Mouse (Mus musculus) limb, embryonic 12.5 days (tissue): Measurements from ENCODE around the gene Tcf7l1. TPM values are rescaled to one million over a fixed set of nuclear protein-coding genes. Genes with fewer than 3 reads are reported as not detected.

Experiments used
- ATAC-seq: fragments of 200-750 bp; cut with Nextera tagmentation; 2 replicates; pipeline ENCODE4 v1.8.0; 2017; ENCODE audit warnings: low read depth, moderate TSS enrichment; ENCODE audit not compliant: insufficient number of reproducible peaks, insufficient read depth, low FRiP score, low TSS enrichment
- H3K27ac ChIP-seq: fragments of 300-500 bp; sonication (generic); 2 replicates; pipeline ENCODE4 v1.5.1; 2016; ENCODE audit warnings: mild to moderate bottlenecking, moderate library complexity
- H3K27me3 ChIP-seq: fragments of 300-500 bp; sonication (generic); 2 replicates; pipeline ENCODE4 v1.6.1; 2016; ENCODE audit warnings: mild to moderate bottlenecking, moderate library complexity
- H3K36me3 ChIP-seq: fragments of 300-500 bp; sonication (generic); 2 replicates; pipeline ENCODE4 v1.6.1; 2016; ENCODE audit warnings: mild to moderate bottlenecking, moderate library complexity
- H3K4me1 ChIP-seq: fragments of 300-500 bp; sonication (generic); replicated peaks from 2 replicates; pipeline ENCODE4 v1.6.1; 2016
- H3K4me2 ChIP-seq: fragments of 300-500 bp; sonication (generic); 2 replicates; pipeline ENCODE4 v1.6.1; 2016; ENCODE audit warnings: mild to moderate bottlenecking, moderate library complexity
- H3K4me3 ChIP-seq: fragments of 300-500 bp; sonication (generic); replicated peaks from 2 replicates; pipeline ENCODE4 v1.5.1; 2016; ENCODE audit warnings: mild to moderate bottlenecking
- H3K9ac ChIP-seq: fragments of 300-500 bp; sonication (generic); replicated peaks from 2 replicates; pipeline ENCODE4 v1.6.1; 2016; ENCODE audit warnings: mild to moderate bottlenecking, moderate library complexity
- H3K9me3 ChIP-seq: fragments of 300-500 bp; sonication (generic); 2 replicates; pipeline ENCODE4 v1.6.1; 2016; ENCODE audit warnings: mild to moderate bottlenecking, moderate library complexity
- WGBS: fragments of 180-500 bp; shearing (Covaris S2); methylation state at CpG from one replicate; pipeline ENCODE4 v1.1.7; 2016; 5-methylcytosine and 5-hydroxymethylcytosine counted together
- polyA plus RNA-seq: library from polyadenylated mRNA; unstranded; fragments of >200 nt; fragmentation: Nextera tagmentation; extraction: Ambion mirVana; gene quantifications from 2 replicates; pipeline ENCODE4 v1.2.1, GENCODE M21; 2016

Tcf7l1 gene
- polyA plus RNA-seq, 1 experiment from 2014 or later = 49.3 TPM

DNA sequence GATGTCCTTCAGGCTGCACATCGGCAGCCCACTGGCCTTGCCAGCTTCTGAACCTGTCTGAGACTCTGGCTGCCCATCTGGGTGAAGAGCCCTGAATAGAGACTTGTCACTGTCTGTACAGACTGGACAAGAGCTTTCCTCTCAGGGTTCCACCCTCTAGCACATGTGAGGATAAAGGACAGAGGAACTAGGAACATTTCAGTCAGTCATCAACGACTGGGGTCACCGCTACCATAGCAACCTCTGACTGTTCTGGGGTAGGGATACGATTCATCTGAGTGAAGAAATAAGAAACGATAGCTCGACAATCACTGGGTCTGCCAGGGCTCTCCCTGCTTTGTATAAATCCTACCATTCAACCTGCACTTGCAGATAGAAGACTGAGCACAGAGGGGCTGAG, 61.2 kb downstream of the Tcf7l1 start:
- no peak overlapping the region for H3K27ac ChIP-seq
- WGBS = 65% methylated on average over 6 of the region's 6 CpGs
- H3K9me3 ChIP-seq = peaks cover 2% of the 10 kb centered on the region; the same call in 1 of the 2 replicates
- no peak overlapping the region for H3K9ac ChIP-seq
- H3K4me1 ChIP-seq = peaks cover 86% of the 10 kb centered on the region
- no peaks in the 10 kb centered on the region for H3K27me3 ChIP-seq
- no peak overlapping the region for H3K4me2 ChIP-seq
- H3K4me3 ChIP-seq = no peak overlapping the region
- no peak for ATAC-seq
- peaks cover 3% of the 10 kb centered on the region; the same call in 1 of the 2 replicates for H3K36me3 ChIP-seq

DNA sequence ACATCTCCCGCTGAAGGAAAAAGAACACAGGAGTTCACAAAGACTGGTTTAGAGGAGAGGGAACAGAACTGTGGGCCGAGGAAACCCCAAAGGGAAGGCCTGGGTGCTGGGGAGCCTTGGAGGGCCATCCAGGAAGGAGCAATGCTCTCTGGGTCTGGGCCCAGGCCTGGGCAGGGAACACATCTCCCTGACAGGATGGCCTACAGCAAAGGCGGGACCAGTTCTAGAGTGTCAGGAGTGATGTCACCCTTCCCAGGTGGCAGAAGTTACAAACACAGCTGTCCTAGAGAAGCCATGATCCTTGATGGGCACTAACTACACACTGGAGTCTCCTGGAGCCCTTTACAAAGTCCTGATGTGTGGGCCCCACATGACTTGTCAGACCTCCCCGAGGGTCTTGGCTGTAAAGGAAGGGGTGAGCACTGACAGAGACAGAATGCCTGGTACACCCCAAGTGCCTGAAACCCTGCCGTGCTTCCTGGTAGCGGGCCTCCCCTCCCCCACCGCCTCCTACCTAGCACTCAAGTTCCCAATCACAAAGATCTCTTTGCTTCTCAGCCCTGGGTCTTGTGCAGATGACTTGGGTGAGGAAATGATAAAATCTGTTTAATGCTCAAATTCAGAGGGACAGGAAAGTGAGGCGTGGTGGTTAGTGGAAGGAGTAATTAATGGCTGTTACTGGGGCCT, 64.4 kb downstream of the Tcf7l1 start:
- Histone ChIP-seq H3K4me3 (no peak overlapping the region), H3K9me3 (no peaks in the 10 kb centered on the region), H3K36me3 (no peaks in the 10 kb centered on the region), H3K27ac (peak overlapping the region; percentile 87), H3K9ac (no peak overlapping the region), H3K27me3 (no peaks in the 10 kb centered on the region), H3K4me1 (peaks cover 90% of the 10 kb centered on the region), H3K4me2 (0 out of 2 replicates have a peak overlapping the region, but pooled peaks have one; percentile 3)
- WGBS = 39% methylated on average over 8 of the region's 8 CpGs
- no peak for ATAC-seq

DNA sequence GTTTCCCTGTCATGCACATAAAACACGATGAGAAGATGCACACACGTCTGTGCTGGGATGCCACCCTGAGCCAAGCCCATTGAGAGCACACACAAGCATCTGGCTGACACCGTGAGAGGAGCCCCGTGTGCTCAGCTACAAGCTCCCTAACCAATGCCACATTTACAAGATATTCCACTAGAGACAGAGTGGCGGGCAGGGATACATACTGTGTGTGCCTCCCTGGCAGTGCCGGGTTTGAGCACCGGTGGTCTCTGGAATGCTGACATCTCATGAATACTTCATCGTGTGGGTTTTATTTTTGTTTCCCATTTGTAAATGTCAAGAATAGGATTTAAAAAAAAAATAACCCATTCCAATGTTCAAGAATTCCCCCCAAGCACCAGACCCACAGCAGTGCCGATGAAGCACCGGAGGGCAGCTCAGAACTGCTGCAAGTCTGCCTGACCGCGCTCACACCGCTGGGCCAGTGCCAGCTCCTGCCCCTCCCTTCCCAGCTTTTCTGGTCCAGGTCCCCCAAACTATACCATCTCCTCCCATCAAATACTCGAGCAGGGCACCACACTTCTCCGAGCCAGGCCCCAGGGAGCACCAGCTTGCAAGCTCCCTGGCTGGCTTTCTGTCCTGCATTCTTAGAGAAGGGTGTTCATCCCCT, 65.2 kb downstream of the Tcf7l1 start:
- WGBS = 69% methylated on average over 15 of the region's 15 CpGs
- Histone ChIP-seq H3K9ac (no peak overlapping the region), H3K9me3 (no peaks in the 10 kb centered on the region), H3K4me2 (0 out of 2 replicates have a peak overlapping the region, but pooled peaks have one; percentile 3), H3K4me3 (no peak overlapping the region), H3K27me3 (no peaks in the 10 kb centered on the region), H3K27ac (peak overlapping the region; percentile 87), H3K4me1 (peaks cover 87% of the 10 kb centered on the region), H3K36me3 (no peaks in the 10 kb centered on the region)
- no peak for ATAC-seq

DNA sequence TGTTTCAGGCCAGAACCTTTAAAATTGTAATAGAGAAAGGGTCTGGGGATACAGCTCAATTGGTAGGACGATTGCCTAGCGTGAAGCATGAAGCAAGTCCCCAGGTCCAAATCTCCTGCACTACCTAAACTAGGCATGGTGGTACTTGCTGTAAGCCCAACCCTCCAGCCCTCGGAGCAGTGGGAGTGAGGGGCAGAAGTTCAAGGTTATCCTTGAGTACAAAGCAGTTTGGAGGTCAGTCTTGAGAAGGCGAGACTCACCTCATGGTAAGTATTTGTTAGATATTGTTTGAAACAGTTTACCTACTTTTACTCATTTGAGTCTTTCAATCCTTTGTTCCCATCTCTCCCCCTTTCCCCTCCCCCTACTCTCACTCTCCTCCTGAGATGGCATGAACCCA, 65.9 kb downstream of the Tcf7l1 start:
- 72% methylated on average over 4 of the region's 4 CpGs for WGBS
- H3K27ac ChIP-seq = peak overlapping the region; percentile 87
- H3K4me2 ChIP-seq = no peak overlapping the region
- H3K36me3 ChIP-seq = 0 out of 2 replicates have a peak, but pooled peaks cover 3% of the 10 kb centered on the region
- ATAC-seq = no peak
- H3K9ac ChIP-seq = no peak overlapping the region
- peaks cover 83% of the 10 kb centered on the region for H3K4me1 ChIP-seq
- H3K9me3 ChIP-seq = no peaks in the 10 kb centered on the region
- no peak overlapping the region for H3K4me3 ChIP-seq
- no peaks in the 10 kb centered on the region for H3K27me3 ChIP-seq

DNA sequence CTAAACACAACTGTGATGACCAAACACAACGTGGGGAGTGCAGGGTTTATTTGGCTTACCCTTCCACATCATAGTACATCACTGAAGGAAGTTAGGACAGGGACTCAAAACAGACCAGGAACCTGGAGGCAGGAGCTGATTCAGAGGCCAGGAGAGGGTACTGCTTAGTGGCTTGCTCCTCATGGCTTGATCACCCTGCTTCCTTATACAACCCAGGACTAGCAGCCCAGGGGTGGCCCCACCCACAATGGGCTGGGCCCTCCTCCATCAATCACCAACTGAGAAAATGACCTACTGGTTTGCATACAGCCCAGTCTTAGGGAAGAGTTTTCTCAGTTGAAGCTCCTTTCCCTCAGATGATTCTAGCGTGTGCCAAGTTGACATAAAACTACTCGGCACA, 68.2 kb downstream of the Tcf7l1 start:
- Histone ChIP-seq H3K27ac (peak overlapping the region; percentile 87), H3K36me3 (peaks cover 21% of the 10 kb centered on the region), H3K9ac (no peak overlapping the region), H3K4me1 (peaks cover 72% of the 10 kb centered on the region), H3K9me3 (peaks cover 5% of the 10 kb centered on the region; the same call in 1 of the 2 replicates), H3K27me3 (no peaks in the 10 kb centered on the region), H3K4me2 (0 out of 2 replicates have a peak overlapping the region, but pooled peaks have one; percentile 4), H3K4me3 (no peak overlapping the region)
- no peak for ATAC-seq
- 89% methylated on average over 3 of the region's 3 CpGs for WGBS

DNA sequence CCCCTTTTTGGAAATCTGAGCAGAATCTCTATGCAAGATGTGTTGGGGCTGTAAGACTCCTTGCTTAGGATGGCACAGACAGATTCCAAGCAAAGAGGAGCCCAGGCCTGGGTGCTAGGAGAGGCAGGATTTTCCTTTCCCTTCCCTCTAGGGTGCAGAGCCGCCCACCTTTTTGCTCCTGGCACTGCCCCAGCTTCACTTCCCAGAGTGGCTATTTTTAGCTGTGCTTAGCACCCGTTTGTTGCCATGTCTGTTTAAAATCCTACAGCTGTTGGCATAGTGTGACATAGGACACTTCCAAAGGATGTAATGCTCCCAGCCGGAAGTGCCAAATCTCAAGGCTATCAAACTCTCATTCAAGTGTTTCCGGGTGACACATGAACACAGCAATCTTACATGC, 74.3 kb downstream of the Tcf7l1 start:
- H3K9me3 ChIP-seq = peaks cover 5% of the 10 kb centered on the region; the same call in 1 of the 2 replicates
- no peaks in the 10 kb centered on the region for H3K27me3 ChIP-seq
- H3K36me3 ChIP-seq = peaks cover 21% of the 10 kb centered on the region
- peaks cover 67% of the 10 kb centered on the region for H3K4me1 ChIP-seq
- no peak overlapping the region for H3K9ac ChIP-seq
- no peak overlapping the region for H3K4me2 ChIP-seq
- ATAC-seq = no peak
- H3K4me3 ChIP-seq = no peak overlapping the region
- WGBS = 39% methylated on average over 4 of the region's 4 CpGs
- peak overlapping the region; percentile 62; the same call in 1 of the 2 replicates for H3K27ac ChIP-seq

DNA sequence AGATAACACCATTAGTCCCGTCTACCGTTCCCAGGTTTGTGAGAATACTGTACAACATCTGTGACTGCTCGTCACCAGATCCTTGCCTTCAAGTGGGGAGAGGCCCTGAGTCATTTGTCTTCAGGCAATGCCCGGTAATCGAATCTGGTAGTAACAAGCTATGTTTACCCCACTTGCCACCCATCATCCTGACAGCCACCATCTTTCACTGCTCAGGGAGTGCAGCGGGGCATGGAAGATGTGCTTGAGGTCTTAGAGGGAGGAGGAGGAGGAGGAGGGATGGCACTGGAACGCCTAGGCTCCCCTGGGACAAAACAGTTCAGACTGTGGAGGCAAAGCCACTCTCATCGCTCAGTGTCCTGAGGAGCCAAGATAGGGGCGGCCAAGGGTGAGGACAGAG, 74.8 kb downstream of the Tcf7l1 start:
- peaks cover 5% of the 10 kb centered on the region; the same call in 1 of the 2 replicates for H3K9me3 ChIP-seq
- ATAC-seq = no peak
- H3K27me3 ChIP-seq = no peaks in the 10 kb centered on the region
- peak overlapping the region; percentile 62; the same call in 1 of the 2 replicates for H3K27ac ChIP-seq
- peaks cover 67% of the 10 kb centered on the region for H3K4me1 ChIP-seq
- no peak overlapping the region for H3K9ac ChIP-seq
- H3K4me3 ChIP-seq = no peak overlapping the region
- H3K36me3 ChIP-seq = peaks cover 21% of the 10 kb centered on the region
- WGBS = 28% methylated on average over 9 of the region's 9 CpGs
- H3K4me2 ChIP-seq = no peak overlapping the region

DNA sequence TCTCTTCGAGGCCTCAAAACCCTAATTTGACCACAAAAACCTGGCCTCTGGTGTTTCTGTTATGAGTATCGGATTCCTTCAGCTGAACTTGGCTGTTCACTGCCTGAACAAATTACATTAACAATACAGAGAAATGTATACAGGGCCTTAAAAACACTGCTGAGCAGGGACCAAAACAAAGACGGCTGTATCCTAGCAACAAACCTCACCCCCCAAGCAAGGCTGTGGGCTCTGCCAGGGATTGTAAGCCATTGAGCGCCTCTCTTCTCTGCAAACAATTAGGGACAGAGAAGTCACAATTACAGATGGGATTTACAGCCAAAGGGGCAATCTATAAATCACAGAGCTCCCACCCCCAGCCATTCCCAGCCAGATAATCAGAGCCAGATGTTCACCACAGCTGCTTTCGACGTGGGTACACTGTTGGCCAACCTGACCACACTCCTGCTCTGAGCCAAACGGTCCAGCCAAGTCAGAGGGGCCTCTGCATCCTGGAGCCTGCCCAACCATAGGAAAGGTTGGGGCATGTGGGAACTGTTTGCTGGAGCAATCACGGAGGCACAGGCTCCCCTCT, 77.5 kb downstream of the Tcf7l1 start:
- H3K4me2 ChIP-seq = peak overlapping the region; percentile 28
- no peaks in the 10 kb centered on the region for H3K27me3 ChIP-seq
- H3K4me1 ChIP-seq = peaks cover 82% of the 10 kb centered on the region
- no peak overlapping the region for H3K4me3 ChIP-seq
- peaks cover 5% of the 10 kb centered on the region; the same call in 1 of the 2 replicates for H3K36me3 ChIP-seq
- peak overlapping the region; percentile 96 for H3K27ac ChIP-seq
- WGBS = 5% methylated on average over 8 of the region's 8 CpGs
- no peak overlapping the region for H3K9ac ChIP-seq
- no peaks in the 10 kb centered on the region for H3K9me3 ChIP-seq
- peak; percentile 94 for ATAC-seq

DNA sequence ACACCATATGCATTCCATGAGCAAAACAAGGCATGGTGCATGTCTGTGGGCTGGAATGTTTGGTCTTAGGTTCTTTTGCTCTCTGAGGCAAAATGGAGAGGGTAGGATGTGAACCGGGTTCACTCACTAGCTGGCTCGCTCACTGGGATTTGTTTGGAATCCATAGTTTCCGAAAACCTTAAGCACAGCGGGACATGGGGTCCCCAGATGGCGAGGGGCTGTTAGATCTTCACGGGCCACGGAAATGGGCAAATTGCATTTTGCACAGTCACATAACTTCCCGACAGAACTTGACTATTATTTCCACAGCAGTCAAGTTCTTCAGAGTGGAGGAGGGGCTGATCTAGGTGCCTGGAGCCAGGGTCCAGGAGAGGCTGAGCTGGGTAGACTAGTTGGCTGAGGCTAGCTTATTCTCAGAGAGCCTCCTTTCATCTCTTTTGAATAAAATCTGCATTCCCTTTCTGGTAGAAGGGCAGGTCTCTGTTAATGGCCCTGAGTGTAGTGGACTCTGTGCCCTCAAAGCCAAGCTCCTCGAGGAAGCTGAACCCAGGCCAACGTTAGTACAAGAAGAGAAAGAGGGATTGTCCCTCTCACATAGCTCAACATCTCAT, 78.1 kb downstream of the Tcf7l1 start:
- H3K9me3 ChIP-seq = no peaks in the 10 kb centered on the region
- H3K36me3 ChIP-seq = no peaks in the 10 kb centered on the region
- no peak overlapping the region for H3K9ac ChIP-seq
- H3K4me2 ChIP-seq = peak overlapping the region; percentile 28
- ATAC-seq = no peak; the same call in none of the 2 replicates
- no peak overlapping the region for H3K4me3 ChIP-seq
- 10% methylated on average over 10 of the region's 10 CpGs for WGBS
- H3K27me3 ChIP-seq = no peaks in the 10 kb centered on the region
- H3K4me1 ChIP-seq = peaks cover 86% of the 10 kb centered on the region
- H3K27ac ChIP-seq = peak overlapping the region; percentile 96

DNA sequence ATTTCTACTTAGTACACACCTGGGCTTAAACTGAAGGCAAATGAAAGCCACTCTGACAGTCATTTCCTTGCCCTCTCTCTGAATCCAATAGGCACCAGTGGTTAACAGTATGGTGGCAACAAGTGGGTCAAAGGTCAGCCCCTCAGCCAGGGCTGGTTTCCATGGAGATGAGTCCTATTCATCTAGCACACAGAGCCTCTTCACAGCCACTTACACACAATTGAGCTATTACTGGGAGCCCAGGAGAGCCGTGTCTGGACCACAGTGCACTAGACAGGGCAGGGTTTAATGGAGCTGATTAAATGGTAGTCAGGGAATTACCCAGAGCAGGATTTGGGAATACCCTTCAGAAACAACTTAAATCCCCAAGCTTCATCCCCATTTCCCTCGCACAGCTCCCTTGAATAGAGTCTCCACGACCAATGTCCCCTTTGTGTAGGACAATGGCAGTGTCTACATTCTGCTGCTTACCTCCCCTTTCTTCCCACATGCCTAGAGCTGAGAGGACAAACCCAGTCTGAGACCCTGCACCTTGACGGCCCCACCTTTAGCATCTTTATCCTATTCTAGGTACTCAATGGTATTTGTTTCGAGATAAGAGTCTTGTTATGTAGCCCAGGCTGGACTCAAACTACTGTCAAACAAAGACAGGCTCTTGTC, 89.5 kb downstream of the Tcf7l1 start:
- no peaks in the 10 kb centered on the region for H3K9me3 ChIP-seq
- H3K27ac ChIP-seq = no peak overlapping the region
- H3K4me2 ChIP-seq = no peak overlapping the region
- no peaks in the 10 kb centered on the region for H3K27me3 ChIP-seq
- H3K4me1 ChIP-seq = peaks cover 46% of the 10 kb centered on the region
- ATAC-seq = no peak
- H3K36me3 ChIP-seq = peaks cover 24% of the 10 kb centered on the region; the same call in 1 of the 2 replicates
- WGBS = 67% methylated on average over 5 of the region's 5 CpGs
- no peak overlapping the region for H3K4me3 ChIP-seq
- no peak overlapping the region for H3K9ac ChIP-seq
